Mouse (Mus musculus): ENCODE results near the gene Ddr2. TPM values are rescaled to one million over a fixed set of nuclear protein-coding genes. Genes with fewer than 3 reads are reported as not detected.

The Ddr2 gene
- total and polyA plus RNA-seq, 3 experiments = 0.17 to 0.37 (median 0.30) TPM

- H3K4me2 ChIP-seq (ENCODE audit: insufficient read depth, low read depth, poor library complexity, severe bottlenecking) = no peak overlapping the region
- H3K9me3 ChIP-seq (replicated peaks; ENCODE audit: low read length) = no peaks in the 10 kb centered on the region
- H3K4me1 ChIP-seq (ENCODE audit: control insufficient read depth in 1 of 2, insufficient read depth in 2 of 2) = peaks cover 0 to 11% of the 10 kb centered on the region in 2 experiments; a peak in 2 of 4 replicates
- H3K4me3 ChIP-seq (replicated peaks in 1 of 3; ENCODE audit: low read depth in 2 of 3, low read length in 2 of 3, poor library complexity in 1 of 3) = no peak overlapping the region
- H3K36me3 ChIP-seq (replicated peaks in 1 of 2; ENCODE audit: control insufficient read depth in 1 of 2, insufficient read depth in 1 of 2, low read length in 1 of 2) = no peaks in the 10 kb centered on the region
- no peaks in the 10 kb centered on the region for H3K79me2 ChIP-seq (replicated peaks; ENCODE audit: control insufficient read depth, extremely low read depth, insufficient read depth, poor library complexity, severe bottlenecking)
- peaks cover 11% of the 10 kb centered on the region for H3K27me3 ChIP-seq (replicated peaks)
- H3K9ac ChIP-seq (ENCODE audit: insufficient read depth, low read depth) = no peak overlapping the region
- in situ Hi-C loops (cut with MboI; ENCODE audit: low pct_ligation_motif_present, low pct_unique_long_range_greater_than_20kb, low sequenced_read_pairs) = loop anchor here (10.0 kb wide), 2 partner anchors 253 to 393 kb away; partner anchors contain the start of gene Nuf2
- TF ChIP-seq ZKSCAN1 (IDR thresholded peaks at IDR 0.05; ENCODE audit: borderline replicate concordance, low read depth, low read length) (no peak), RCOR1 (conservative IDR thresholded peaks at IDR 0.05; ENCODE audit: low read depth, low read length) (no peak), MAZ (IDR thresholded peaks at IDR 0.05; ENCODE audit: low read depth, low read length) (no peak), TCF12 (IDR thresholded peaks at IDR 0.05; ENCODE audit: low read depth, low read length) (no peak), RAD21 (IDR thresholded peaks at IDR 0.05; ENCODE audit: low read depth, low read length) (no peak), MEF2A (IDR thresholded peaks at IDR 0.05; ENCODE audit: borderline replicate concordance, low read depth, low read length) (no peak), POLR2AphosphoS2 (IDR thresholded peaks at IDR 0.05; ENCODE audit: low read depth, low read length) (no peak), NRF1 (IDR thresholded peaks at IDR 0.05; ENCODE audit: low read depth, low read length) (no peak), BHLHE40 (IDR thresholded peaks at IDR 0.05; ENCODE audit: low read depth, low read length) (no peak), ZMIZ1 (IDR thresholded peaks at IDR 0.05; ENCODE audit: low read depth, low read length) (no peak)
- no peak overlapping the region for H3K27ac ChIP-seq (ENCODE audit: insufficient read depth, low read depth)
- dilution Hi-C loops (cut with MboI; ENCODE audit: extremely low pct_ligation_motif_present, extremely low pct_unique_long_range_greater_than_20kb, low sequenced_read_pairs) = no loop called here
- DNase-seq (ENCODE audit: extremely low read depth) = no peak
Observed at GRCm38 (mm10) chr1:169927753-169928369, 182.7 kb downstream of the Ddr2 start.

GRCm38 (mm10) chr1:169924567-169924966 is 186.0 kb downstream of the Ddr2 start:
- Histone ChIP-seq H3K79me2 (replicated peaks; ENCODE audit: control insufficient read depth, extremely low read depth, insufficient read depth, poor library complexity, severe bottlenecking) (no peaks in the 10 kb centered on the region), H3K27me3 (replicated peaks) (peaks cover 15% of the 10 kb centered on the region), H3K4me2 (ENCODE audit: insufficient read depth, low read depth, poor library complexity, severe bottlenecking) (no peak overlapping the region), H3K27ac (ENCODE audit: insufficient read depth, low read depth) (no peak overlapping the region), H3K36me3 (replicated peaks in 1 of 2; ENCODE audit: control insufficient read depth in 1 of 2, insufficient read depth in 1 of 2, low read length in 1 of 2) (no peaks in the 10 kb centered on the region), H3K4me3 (replicated peaks in 1 of 3; ENCODE audit: low read depth in 2 of 3, low read length in 2 of 3, poor library complexity in 1 of 3) (no peak overlapping the region), H3K4me1 (ENCODE audit: control insufficient read depth in 1 of 2, insufficient read depth in 2 of 2) (peaks cover 0 to 8% of the 10 kb centered on the region in 2 experiments; a peak in 2 of 4 replicates), H3K9ac (ENCODE audit: insufficient read depth, low read depth) (no peak overlapping the region), H3K9me3 (replicated peaks; ENCODE audit: low read length) (no peaks in the 10 kb centered on the region)
- no peak for DNase-seq (ENCODE audit: extremely low read depth)
- no peak for TF ChIP-seq ZMIZ1 (IDR thresholded peaks at IDR 0.05; ENCODE audit: low read depth, low read length)
- no peak for TF ChIP-seq UBTF (IDR thresholded peaks at IDR 0.05; ENCODE audit: low read depth, low read length)
- dilution Hi-C loops (cut with MboI; ENCODE audit: extremely low pct_ligation_motif_present, extremely low pct_unique_long_range_greater_than_20kb, low sequenced_read_pairs) (no loop called here), in situ Hi-C loops (cut with MboI; ENCODE audit: low pct_ligation_motif_present, low pct_unique_long_range_greater_than_20kb, low sequenced_read_pairs) (loop anchor here (10.0 kb wide), 2 partner anchors 250 to 390 kb away; partner anchors contain the start of gene Nuf2)

Other genes with a start within 250 kb of the Ddr2 start
- not detected in 2 replicates for gene Ccdc190, start 182.1 kb downstream of the Ddr2 start, total RNA-seq (2012; rRNA removed)
- not detected in 2 replicates for gene Ccdc190, start 182.1 kb downstream of the Ddr2 start, total RNA-seq (2014; rRNA removed)
- not detected in 2 replicates for gene Ccdc190, start 182.1 kb downstream of the Ddr2 start, polyA plus RNA-seq (2012; ENCODE audit: insufficient read length, low read depth)
- 7.5 and 9.4 TPM in 2 replicates for gene Hsd17b7, start 141.5 kb downstream of the Ddr2 start, total RNA-seq (2012; rRNA removed)
- gene Hsd17b7, start 141.5 kb downstream of the Ddr2 start, total RNA-seq (2014; rRNA removed) = 21.4 and 29.7 TPM in 2 replicates
- gene Hsd17b7, start 141.5 kb downstream of the Ddr2 start, polyA plus RNA-seq (2012; ENCODE audit: insufficient read length, low read depth) = 12.3 and 13.9 TPM in 2 replicates
- 32.2 and 32.7 TPM in 2 replicates for gene Uap1, start 64.2 kb upstream of the Ddr2 start, total RNA-seq (2012; rRNA removed)
- 46.3 and 51.8 TPM in 2 replicates for gene Uap1, start 64.2 kb upstream of the Ddr2 start, total RNA-seq (2014; rRNA removed)
- 34.1 and 39.4 TPM in 2 replicates for gene Uap1, start 64.2 kb upstream of the Ddr2 start, polyA plus RNA-seq (2012; ENCODE audit: insufficient read length, low read depth)
- gene Uhmk1, start 104.6 kb upstream of the Ddr2 start, total RNA-seq (2012; rRNA removed) = 22.7 and 23.8 TPM in 2 replicates
- 30.7 and 32.5 TPM in 2 replicates for gene Uhmk1, start 104.6 kb upstream of the Ddr2 start, total RNA-seq (2014; rRNA removed)
- 21.5 and 25.0 TPM in 2 replicates for gene Uhmk1, start 104.6 kb upstream of the Ddr2 start, polyA plus RNA-seq (2012; ENCODE audit: insufficient read length, low read depth)
- 0.47 TPM in 1 of 2 replicates, not detected in the other for gene Sh2d1b2, start 122.0 kb upstream of the Ddr2 start, total RNA-seq (2012; rRNA removed)
- not detected in 2 replicates for gene Sh2d1b2, start 122.0 kb upstream of the Ddr2 start, total RNA-seq (2014; rRNA removed)
- gene Sh2d1b2, start 122.0 kb upstream of the Ddr2 start, polyA plus RNA-seq (2012; ENCODE audit: insufficient read length, low read depth) = 1.1 and 1.9 TPM in 2 replicates
- gene Sh2d1b1, start 166.6 kb upstream of the Ddr2 start, total RNA-seq (2012; rRNA removed) = 1.9 and 2.6 TPM in 2 replicates
- 9.7 and 11.5 TPM in 2 replicates for gene Sh2d1b1, start 166.6 kb upstream of the Ddr2 start, total RNA-seq (2014; rRNA removed)
- 13.7 and 13.9 TPM in 2 replicates for gene Sh2d1b1, start 166.6 kb upstream of the Ddr2 start, polyA plus RNA-seq (2012; ENCODE audit: insufficient read length, low read depth)
- 0.04 TPM in 1 of 2 replicates, not detected in the other for gene Gm7694, start 195.6 kb upstream of the Ddr2 start, total RNA-seq (2012; rRNA removed)
- not detected in 2 replicates for gene Gm7694, start 195.6 kb upstream of the Ddr2 start, total RNA-seq (2014; rRNA removed)
- gene Gm7694, start 195.6 kb upstream of the Ddr2 start, polyA plus RNA-seq (2012; ENCODE audit: insufficient read length, low read depth) = not detected in 2 replicates
- gene Spata46, start 198.0 kb upstream of the Ddr2 start, total RNA-seq (2012; rRNA removed) = not detected in 2 replicates
- gene Spata46, start 198.0 kb upstream of the Ddr2 start, total RNA-seq (2014; rRNA removed) = not detected in 2 replicates
- gene Spata46, start 198.0 kb upstream of the Ddr2 start, polyA plus RNA-seq (2012; ENCODE audit: insufficient read length, low read depth) = not detected in 2 replicates

All from CH12.LX (cell line).